Mouse (Mus musculus) lung, postnatal 14 days (tissue): Measurements from ENCODE around the gene Pld6.

Source experiments
- DNase-seq: peaks from one replicate; pipeline ENCODE4 v3.0.0; 2021

The Pld6 gene

DNA sequence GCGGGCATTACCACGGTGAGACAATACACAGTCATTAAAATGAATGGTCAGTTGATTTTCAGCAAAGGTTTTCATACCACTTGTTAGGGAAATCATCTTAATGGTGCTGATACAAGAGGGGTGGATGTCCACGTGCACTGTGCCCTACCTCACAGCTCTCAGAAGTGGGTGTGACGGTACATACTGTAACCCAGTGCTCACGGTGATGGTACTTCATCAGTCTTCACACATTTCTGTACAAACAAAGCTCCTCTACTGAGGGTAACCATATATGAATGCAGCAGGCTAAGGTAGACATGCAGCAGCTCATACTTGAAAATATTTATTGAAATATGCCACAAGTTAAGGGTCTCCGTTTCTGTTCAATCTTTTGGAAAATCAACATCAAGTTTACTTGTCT, 3.9 kb downstream of the Pld6 start:
- DNase-seq, result peak; percentile 28

DNA sequence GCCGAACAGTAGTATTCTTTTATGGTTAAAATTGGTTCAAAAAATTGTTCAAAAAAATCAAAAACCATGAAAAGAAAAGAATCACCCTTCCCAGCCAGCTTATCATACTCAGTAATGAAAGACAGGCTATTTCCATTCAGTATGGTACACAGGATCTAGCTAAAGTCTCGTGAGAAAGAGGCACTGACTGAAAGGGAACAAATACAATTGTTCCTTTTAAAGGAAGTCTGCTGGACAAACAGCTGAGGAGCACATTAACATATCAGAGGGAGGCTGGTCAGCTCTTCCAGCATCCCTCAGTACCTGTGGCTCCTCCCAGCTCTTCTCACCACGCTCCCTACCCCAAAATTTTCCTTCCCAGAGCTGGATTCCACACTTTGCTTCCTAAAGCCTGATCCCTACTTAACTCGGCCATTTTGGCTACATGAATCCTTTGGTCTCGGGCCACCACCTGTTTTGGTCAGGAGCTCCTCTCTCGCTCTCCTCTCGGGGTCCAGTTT, 5.3 kb downstream of the Pld6 start:
- DNase-seq, result no peak

GRCm38 (mm10) chr11:59780241-59780640, 7.2 kb downstream of the Pld6 start:
- DNase-seq, result no peak

GRCm38 (mm10) chr11:59779406-59779805, 8.0 kb downstream of the Pld6 start:
- DNase-seq, result peak; percentile 38

GRCm38 (mm10) chr11:59778874-59779223, 8.6 kb downstream of the Pld6 start:
- no peak for DNase-seq

DNA sequence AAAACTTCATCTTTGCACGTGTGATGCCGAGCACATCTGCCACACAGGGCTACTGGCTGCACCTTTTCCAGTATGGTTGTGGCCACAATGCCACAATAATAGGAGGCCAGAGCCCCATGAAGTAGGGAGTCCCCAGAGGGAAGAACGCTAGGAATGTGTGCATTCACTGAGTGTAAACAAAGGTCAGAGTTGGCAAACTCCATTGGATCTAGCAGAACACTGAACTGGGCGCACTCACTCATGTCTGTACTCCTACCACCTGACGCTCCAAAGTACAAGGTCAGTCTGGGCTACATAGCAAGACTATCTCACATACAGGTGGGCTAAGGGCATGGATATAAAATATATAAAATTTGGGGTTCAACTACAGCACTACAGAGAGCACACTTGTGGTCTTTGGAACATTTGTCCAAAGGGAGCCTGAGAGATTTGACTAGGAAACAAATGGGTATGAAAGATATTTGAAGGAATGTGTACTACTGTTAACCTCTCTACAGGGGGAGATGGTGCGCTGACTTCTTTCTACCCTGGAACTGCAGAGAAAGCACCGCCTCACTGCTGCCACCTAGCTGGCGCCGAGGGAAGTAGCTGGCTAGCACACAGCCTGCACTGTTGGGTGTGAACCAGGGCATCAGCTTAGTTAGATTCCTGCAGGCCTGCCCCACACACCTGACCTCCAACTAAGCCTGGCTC, 9.1 kb downstream of the Pld6 start:
- DNase-seq, result peak; percentile 84

- DNase-seq, result no peak
These were observed 10.2 kb downstream of the Pld6 start for GRCm38 (mm10) chr11:59777259-59777658.

- no peak for DNase-seq
These were observed 11.9 kb downstream of the Pld6 start for GRCm38 (mm10) chr11:59775435-59776148.

DNA sequence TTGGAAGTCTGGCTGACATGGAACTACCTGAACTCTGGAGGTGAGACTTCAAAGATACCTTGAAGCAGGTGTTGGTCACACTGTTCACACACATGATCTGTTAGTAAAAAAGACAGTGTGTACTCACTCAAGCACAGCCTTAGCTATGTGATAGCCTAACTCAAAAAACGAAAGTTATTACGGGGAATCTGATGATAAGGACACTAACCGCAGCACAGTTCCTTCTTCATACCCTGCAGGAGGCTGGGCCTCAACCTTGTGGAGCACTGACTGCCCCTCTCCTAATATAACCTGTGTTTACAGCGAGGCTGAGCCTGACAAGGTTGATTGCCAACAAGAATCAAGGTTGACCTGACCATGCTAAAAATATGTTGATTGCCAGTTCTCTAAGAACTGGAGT, 12.9 kb downstream of the Pld6 start:
- DNase-seq, result no peak

- DNase-seq, result no peak
These were observed 14.5 kb downstream of the Pld6 start for GRCm38 (mm10) chr11:59772902-59773301.

DNA sequence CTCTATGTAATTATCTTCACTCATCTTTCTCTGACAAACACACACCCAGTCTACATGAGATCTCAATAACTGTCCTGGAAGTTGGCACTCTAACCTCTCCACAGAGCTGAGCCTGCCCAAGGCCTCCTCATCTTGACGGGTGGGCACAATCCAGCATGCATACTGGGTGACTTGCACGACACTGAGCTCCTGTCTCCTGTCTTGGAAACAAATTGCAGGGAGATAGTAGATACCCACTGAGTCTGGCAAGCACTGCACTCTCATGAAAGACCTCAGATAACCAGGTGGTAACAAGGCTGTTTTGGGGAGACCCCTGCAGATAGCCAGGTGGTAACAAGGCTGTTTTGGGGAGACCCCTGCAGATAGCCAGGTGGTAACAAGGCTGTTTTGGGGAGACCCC, 15.2 kb downstream of the Pld6 start:
- no peak for DNase-seq

- DNase-seq, result no peak
These were observed 16.7 kb downstream of the Pld6 start for GRCm38 (mm10) chr11:59770753-59771152.

DNA sequence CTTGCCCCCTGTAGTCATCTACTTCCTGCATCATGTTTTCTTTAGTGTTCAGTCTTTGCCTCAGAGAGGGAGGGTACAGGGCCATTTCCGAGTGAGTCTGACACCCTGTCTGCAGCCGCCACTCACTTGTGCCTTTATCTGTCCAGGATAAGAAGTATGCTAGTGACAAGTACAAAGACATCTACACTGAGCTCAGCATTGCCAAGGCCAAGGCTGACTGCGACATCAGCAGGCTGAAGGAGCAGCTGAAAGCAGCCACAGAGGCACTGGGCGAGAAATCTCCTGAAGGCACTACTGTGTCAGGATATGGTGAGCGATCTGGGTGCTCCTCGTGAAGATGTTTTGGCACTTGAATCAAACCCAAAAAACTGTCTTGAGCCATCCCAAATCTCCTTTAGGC, 17.7 kb downstream of the Pld6 start:
- no peak for DNase-seq

DNA sequence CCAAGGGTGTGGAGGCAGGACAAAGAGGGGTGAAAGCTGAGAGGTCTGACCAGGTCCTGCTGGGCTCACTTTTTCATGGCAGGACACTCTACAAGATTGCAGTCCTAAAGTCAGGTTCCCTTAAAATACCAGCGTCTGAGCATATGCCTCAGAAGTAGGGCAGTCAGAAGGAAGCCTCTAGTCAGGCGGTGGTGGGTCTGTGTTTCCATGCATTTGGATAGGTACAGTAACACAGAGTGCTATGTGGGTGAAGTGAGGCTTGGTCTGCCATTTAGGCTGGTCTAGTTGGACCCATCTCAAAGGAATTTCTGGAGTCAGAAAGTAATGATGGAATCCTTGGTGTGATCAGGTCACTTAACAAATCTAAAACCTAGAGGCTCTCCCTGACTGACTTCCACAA, 18.1 kb downstream of the Pld6 start:
- no peak for DNase-seq

DNA sequence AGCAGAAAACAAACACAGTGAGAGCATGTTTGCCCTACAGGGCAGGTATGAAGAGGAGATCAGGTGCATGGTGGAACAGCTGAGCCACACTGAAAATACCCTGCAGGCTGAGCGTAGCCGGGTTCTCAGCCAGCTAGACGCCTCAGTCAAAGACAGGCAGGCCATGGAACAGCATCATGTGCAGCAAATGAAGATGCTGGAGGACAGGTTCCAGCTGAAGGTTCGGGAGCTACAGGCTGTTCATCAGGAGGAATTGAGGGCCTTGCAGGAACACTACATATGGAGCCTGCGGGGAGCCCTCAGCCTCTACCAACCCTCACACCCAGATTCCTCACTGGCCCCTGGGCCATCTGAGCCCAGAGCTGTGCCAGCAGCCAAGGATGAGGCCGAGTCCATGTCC, 26.6 kb downstream of the Pld6 start:
- no peak for DNase-seq

GRCm38 (mm10) chr11:59759626-59760025, 27.8 kb downstream of the Pld6 start:
- DNase-seq, result no peak

GRCm38 (mm10) chr11:59759178-59759577, 28.3 kb downstream of the Pld6 start:
- peak; percentile 38 for DNase-seq

DNA sequence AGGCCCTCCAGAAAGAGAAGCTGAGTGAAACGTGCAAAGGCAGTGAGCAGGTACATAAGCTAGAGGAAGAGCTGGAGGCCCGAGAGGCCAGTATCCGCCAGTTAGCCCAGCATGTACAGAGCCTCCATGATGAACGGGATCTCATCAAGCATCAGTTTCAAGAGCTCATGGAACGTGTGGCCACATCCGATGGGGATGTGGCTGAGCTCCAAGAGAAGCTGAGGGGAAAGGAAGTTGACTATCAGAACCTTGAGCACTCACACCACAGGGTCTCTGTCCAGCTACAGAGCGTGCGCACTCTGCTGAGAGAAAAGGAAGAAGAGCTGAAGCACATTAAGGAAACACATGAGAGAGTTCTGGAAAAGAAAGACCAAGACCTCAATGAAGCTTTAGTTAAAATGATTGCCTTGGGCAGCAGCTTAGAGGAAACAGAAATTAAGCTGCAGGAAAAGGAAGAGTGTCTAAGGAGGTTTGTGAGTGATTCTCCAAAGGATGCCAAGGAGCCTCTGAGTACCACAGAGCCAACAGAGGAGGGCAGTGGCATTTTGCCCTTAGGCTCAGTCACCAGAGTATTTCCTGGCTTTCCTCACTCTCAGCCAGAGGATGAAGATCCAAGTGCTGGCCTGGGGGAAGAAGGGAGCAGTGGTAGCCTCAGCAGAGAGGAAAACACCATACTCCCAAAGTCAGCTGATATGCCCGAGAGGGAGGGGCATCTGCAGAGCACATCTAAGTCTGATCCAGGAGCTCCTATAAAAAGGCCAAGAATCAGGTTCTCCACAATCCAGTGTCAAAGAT, 29.1 kb downstream of the Pld6 start:
- DNase-seq, result no peak

DNA sequence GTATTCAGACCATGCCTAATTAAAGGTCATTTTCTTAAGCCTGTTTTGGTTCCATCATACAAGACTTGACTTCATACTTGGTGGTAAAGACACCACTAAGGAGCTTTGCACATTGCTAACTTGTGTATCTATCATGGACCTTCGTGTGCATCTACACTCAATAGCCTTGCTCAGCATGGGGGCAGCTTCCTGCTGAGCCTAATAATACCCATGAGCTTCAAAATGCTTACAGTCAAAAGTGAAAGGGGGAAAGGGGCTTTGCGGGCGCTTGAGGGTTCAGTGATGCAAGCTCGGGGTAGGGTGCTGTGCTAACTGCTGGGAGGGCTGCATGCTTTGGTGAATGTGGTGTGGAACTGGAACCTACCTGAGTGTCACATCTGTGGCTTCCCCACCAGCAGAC, 31.1 kb downstream of the Pld6 start:
- DNase-seq, result no peak

GRCm38 (mm10) chr11:59754504-59754903, 32.9 kb downstream of the Pld6 start:
- no peak for DNase-seq

GRCm38 (mm10) chr11:59749050-59749449, 38.4 kb downstream of the Pld6 start:
- no peak for DNase-seq

- peak; percentile 78 for DNase-seq
These were observed 40.8 kb downstream of the Pld6 start for GRCm38 (mm10) chr11:59746614-59747013.

GRCm38 (mm10) chr11:59745851-59746250, 41.6 kb downstream of the Pld6 start:
- no peak for DNase-seq

DNA sequence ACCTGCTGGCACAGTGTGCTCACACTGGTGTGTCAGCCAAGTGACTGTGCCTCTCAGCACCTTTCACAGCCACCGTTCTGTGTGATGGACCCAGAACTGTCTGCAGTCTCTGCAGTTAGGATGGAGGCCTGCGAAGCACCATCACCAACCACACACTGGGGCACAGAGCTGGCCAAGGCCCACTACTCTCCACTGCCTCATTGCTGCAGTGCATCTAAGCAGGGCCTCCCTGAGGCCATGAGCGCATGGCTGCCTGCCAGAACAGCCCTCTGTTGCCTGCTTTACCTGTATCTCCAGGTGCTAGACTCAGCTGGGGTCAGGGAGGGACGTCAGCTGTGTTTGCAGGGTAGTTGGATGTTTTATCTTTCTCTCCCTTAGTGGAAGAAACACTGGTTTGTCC, 43.1 kb downstream of the Pld6 start:
- DNase-seq, result no peak
